Mouse (Mus musculus) neural tube, embryonic 14.5 days (tissue): Measurements from ENCODE around the gene Sh3glb1. TPM values are rescaled to one million over a fixed set of nuclear protein-coding genes. Genes with fewer than 3 reads are reported as not detected.

ENCODE experiments used
- ATAC-seq: fragments of 200-750 bp; cut with Nextera tagmentation; 2 replicates; pipeline ENCODE4 v1.8.0; 2017; ENCODE audit warnings: low read depth, mild to moderate bottlenecking, moderate TSS enrichment, moderate library complexity
- H3K27ac ChIP-seq: fragments of 300-500 bp; sonication (generic); 2 replicates; pipeline ENCODE4 v1.5.1; 2014; ENCODE audit warnings: low read depth, mild to moderate bottlenecking, control low read depth, low read length, moderate library complexity, mixed read lengths
- H3K27me3 ChIP-seq: fragments of 300-500 bp; sonication (generic); 2 replicates; pipeline ENCODE4 v1.6.1; 2014; ENCODE audit warnings: low read length; ENCODE audit not compliant: control insufficient read depth, insufficient read depth
- H3K36me3 ChIP-seq: fragments of 300-500 bp; sonication (generic); 2 replicates; pipeline ENCODE4 v1.6.1; 2014; ENCODE audit warnings: low read length, mixed read lengths; ENCODE audit not compliant: control insufficient read depth, insufficient read depth
- H3K4me1 ChIP-seq: fragments of 300-500 bp; sonication (generic); 2 replicates; pipeline ENCODE4 v1.6.1; 2014; ENCODE audit warnings: low read length; ENCODE audit not compliant: control insufficient read depth, insufficient read depth
- H3K4me2 ChIP-seq: fragments of 300-500 bp; sonication (generic); 2 replicates; pipeline ENCODE4 v1.6.1; 2014; ENCODE audit warnings: mild to moderate bottlenecking, low read depth, low read length, control low read depth
- H3K4me3 ChIP-seq: fragments of 300-500 bp; sonication (generic); 2 replicates; pipeline ENCODE4 v1.5.1; 2014; ENCODE audit warnings: low read depth, low read length, control low read depth, mixed read lengths
- H3K9ac ChIP-seq: fragments of 300-500 bp; sonication (generic); replicated peaks from 2 replicates; pipeline ENCODE4 v1.6.1; 2014; ENCODE audit warnings: low read depth, mild to moderate bottlenecking, control low read depth, low read length, mixed read lengths
- H3K9me3 ChIP-seq: fragments of 300-500 bp; sonication (generic); 2 replicates; pipeline ENCODE4 v1.6.1; 2016; ENCODE audit warnings: low read length; ENCODE audit not compliant: control insufficient read depth
- WGBS: fragments of 180-500 bp; shearing (Covaris S2); extraction: QIAGEN DNeasy Blood & Tissue Kit; methylation state at CpG from one replicate; pipeline ENCODE4 v1.1.7; 2014; 5-methylcytosine and 5-hydroxymethylcytosine counted together
- polyA plus RNA-seq: library from polyadenylated mRNA; unstranded; fragments of >200 nt; fragmentation: Nextera tagmentation; extraction: Ambion mirVana; gene quantifications from 2 replicates; pipeline ENCODE4 v1.2.1, GENCODE M21; 2014

The Sh3glb1 gene
- polyA plus RNA-seq, 1 experiment from 2014 or later = 122 TPM

DNA sequence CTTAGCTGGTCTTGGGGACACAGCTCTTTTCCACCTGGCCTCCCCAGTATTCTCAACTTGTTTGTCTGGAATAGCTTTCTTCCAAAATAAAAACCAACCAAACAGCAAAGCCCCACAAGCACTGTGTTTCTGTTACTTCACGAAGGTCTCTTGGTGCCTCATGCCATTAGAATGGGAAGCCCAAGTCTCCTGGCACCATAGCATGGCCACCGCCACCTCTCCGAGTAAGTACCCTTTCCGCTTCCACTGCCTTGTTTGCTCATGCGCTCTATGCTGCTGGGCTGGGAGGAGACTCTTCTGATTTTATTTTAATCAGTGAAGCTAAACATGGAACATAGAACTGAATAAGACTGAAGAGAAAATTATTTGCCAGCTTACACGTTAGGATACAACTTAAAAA, 2.3 kb downstream of the Sh3glb1 start:
- WGBS = 78% methylated on average over 6 of the region's 6 CpGs
- H3K9ac ChIP-seq = no peak overlapping the region
- no peaks in the 10 kb centered on the region; the same call in 1 of the 2 replicates for H3K27me3 ChIP-seq
- no peak overlapping the region for H3K27ac ChIP-seq
- ATAC-seq = no peak
- peak overlapping the region; percentile 18; the same call in 1 of the 2 replicates for H3K4me2 ChIP-seq
- no peaks in the 10 kb centered on the region for H3K36me3 ChIP-seq
- peaks cover 25% of the 10 kb centered on the region for H3K4me1 ChIP-seq
- H3K9me3 ChIP-seq = no peaks in the 10 kb centered on the region
- H3K4me3 ChIP-seq = no peak overlapping the region; the same call in 1 of the 2 replicates

DNA sequence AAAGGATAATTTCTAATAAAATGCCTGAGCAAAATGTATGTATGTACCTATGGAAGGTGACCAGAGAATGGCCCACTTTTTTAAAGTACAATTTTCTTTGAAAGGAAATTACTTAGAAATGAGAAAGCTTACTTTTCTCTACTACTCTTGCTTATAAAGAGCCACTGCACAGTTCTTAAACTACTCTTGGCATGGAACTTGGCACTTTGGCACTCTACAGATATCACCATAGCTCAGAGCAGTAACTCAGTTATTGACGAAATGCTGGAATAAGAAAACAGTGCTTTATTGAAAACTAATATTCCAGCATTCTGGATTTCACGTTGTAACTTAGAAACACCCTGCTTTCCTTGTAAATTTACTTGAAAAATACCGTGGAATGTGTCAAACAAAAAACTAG, 3.0 kb downstream of the Sh3glb1 start:
- no peaks in the 10 kb centered on the region; the same call in 1 of the 2 replicates for H3K27me3 ChIP-seq
- no peak overlapping the region for H3K9ac ChIP-seq
- no peaks in the 10 kb centered on the region for H3K9me3 ChIP-seq
- no peak overlapping the region for H3K4me3 ChIP-seq
- 82% methylated on average over 3 of the region's 3 CpGs for WGBS
- H3K4me2 ChIP-seq = no peak overlapping the region
- H3K4me1 ChIP-seq = peaks cover 25% of the 10 kb centered on the region
- ATAC-seq = no peak
- no peak overlapping the region for H3K27ac ChIP-seq
- H3K36me3 ChIP-seq = peaks cover 2% of the 10 kb centered on the region; the same call in 1 of the 2 replicates

DNA sequence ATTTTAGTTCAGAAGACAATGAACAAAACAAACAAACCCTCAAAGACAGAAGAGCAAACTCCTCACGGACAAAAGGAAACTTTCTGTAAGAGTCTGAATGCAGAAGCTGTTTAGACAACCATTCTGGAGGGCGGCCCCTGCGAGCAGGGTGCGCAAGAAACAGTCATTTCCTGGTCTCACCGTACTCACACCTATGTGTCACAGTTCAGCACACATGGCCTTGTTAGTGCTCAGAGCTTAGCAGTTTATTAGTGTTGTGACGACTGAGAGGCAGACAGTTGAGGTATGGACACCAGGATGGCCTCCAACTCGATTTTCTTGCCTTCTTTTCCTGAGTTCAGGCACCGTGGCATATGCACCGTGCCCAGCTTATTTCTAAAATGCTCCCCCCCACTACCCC, 4.2 kb downstream of the Sh3glb1 start:
- Histone ChIP-seq H3K4me2 (no peak overlapping the region), H3K4me3 (no peak overlapping the region), H3K4me1 (peaks cover 25% of the 10 kb centered on the region), H3K27me3 (no peaks in the 10 kb centered on the region; the same call in 1 of the 2 replicates), H3K9me3 (no peaks in the 10 kb centered on the region), H3K36me3 (peaks cover 8% of the 10 kb centered on the region), H3K27ac (no peak overlapping the region), H3K9ac (no peak overlapping the region)
- WGBS = 41% methylated on average over 9 of the region's 9 CpGs
- ATAC-seq = no peak

DNA sequence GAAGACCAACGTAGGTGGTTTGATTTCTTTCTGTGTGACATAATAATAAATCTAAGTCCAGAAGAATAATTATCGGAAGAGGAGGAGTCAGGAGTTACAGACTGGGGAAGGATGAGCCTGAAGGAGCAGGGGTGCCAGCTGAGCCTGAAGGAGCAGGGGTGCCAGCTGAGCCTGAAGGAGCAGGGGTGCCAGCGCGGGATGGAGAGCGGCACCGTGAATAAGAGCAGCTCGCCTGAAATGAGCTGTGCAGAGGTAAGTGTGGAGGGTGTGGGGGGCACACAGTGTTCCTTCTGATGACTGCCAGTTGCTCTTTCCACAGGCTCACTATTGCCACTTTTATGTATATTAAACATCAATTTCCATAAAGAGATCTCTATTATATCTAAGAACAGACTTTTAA, 5.1 kb downstream of the Sh3glb1 start:
- H3K27me3 ChIP-seq = no peaks in the 10 kb centered on the region; the same call in 1 of the 2 replicates
- no peaks in the 10 kb centered on the region for H3K9me3 ChIP-seq
- H3K9ac ChIP-seq = no peak overlapping the region
- no peak overlapping the region for H3K4me3 ChIP-seq
- H3K4me1 ChIP-seq = peaks cover 25% of the 10 kb centered on the region
- no peak overlapping the region for H3K4me2 ChIP-seq
- H3K27ac ChIP-seq = no peak overlapping the region
- ATAC-seq = no peak
- 44% methylated on average over 7 of the region's 7 CpGs for WGBS
- peaks cover 8% of the 10 kb centered on the region for H3K36me3 ChIP-seq

DNA sequence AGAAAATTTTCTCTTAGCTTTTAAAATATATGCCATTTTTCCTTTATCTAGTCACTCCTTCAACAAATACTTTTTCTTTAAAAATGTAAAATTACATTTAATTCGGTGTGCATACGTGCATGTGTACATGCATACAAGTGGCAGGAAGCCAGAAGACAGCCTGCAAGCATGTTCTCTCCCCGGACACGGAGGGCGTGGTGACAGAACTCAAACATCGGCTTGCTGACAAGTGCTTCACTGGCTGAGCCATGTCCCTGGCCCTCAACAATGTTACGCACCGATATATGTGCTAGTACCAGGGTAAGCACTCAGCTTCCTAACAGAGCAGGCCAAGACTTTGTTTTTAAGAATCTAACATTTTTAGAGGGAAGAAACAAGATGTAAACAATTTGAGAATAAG, 5.5 kb downstream of the Sh3glb1 start:
- Histone ChIP-seq H3K27me3 (no peaks in the 10 kb centered on the region; the same call in 1 of the 2 replicates), H3K9me3 (no peaks in the 10 kb centered on the region), H3K36me3 (peaks cover 8% of the 10 kb centered on the region), H3K4me1 (peaks cover 25% of the 10 kb centered on the region), H3K4me3 (no peak overlapping the region), H3K27ac (no peak overlapping the region), H3K9ac (no peak overlapping the region), H3K4me2 (no peak overlapping the region)
- no peak for ATAC-seq
- WGBS = 87% methylated on average over 8 of the region's 8 CpGs

DNA sequence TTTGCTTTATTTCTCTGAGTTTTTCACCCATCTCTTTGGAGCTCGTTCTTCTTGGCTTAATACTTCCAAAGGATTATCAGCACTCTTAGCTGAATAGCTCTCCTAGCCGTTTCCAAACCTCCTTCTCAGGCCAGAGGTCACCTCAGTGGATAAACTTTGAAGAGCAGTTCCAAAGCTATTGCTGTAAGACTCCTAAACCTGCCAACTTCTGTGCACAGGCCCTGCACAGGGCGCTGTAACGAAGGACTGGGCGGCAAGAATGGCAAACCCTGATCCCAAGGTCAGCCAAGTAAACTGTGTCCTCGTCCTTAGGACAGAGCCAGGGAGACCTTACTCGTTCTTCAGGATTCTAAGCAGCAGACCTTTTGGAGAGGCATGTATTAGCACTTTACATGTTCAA, 6.0 kb downstream of the Sh3glb1 start:
- no peak for ATAC-seq
- H3K9me3 ChIP-seq = no peaks in the 10 kb centered on the region
- H3K4me2 ChIP-seq = no peak overlapping the region
- H3K4me3 ChIP-seq = no peak overlapping the region
- H3K9ac ChIP-seq = no peak overlapping the region
- 78% methylated on average over 7 of the region's 7 CpGs for WGBS
- H3K27me3 ChIP-seq = no peaks in the 10 kb centered on the region
- peaks cover 25% of the 10 kb centered on the region for H3K4me1 ChIP-seq
- no peak overlapping the region for H3K27ac ChIP-seq
- peaks cover 10% of the 10 kb centered on the region for H3K36me3 ChIP-seq

DNA sequence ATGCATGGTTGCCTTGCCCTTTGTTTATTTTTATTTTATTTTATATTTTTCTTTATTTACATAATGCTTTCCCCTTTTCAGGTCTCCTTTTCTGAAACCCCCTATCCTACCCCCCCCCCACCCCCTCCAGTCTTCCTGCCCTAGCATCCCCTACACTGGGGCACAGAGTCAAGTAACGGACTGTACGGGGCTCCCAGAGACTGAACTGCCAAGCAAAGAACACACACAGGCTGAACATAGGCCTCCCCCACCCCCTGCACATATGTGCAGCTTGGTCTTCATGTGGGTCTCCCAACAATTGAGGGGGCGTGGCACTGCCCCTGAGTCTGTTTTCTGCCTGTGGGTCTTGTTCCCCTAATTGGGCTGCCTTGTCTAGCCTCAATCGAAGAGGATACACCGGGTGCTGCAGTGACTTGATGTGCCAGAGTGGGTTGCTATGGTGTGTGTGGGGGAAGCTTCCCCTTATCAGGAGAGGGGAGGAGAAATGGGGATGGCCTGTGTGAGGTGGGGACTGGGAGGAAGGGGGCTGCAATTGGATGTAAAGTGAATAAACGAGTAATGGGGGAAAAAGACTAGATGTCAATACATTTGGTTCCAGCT, 8.4 kb downstream of the Sh3glb1 start:
- Histone ChIP-seq H3K4me1 (peaks cover 7% of the 10 kb centered on the region; the same call in 1 of the 2 replicates), H3K4me2 (no peak overlapping the region), H3K9ac (no peak overlapping the region), H3K9me3 (no peaks in the 10 kb centered on the region), H3K36me3 (peaks cover 17% of the 10 kb centered on the region), H3K4me3 (no peak overlapping the region), H3K27me3 (no peaks in the 10 kb centered on the region), H3K27ac (no peak overlapping the region)
- no peak for ATAC-seq
- 78% methylated on average over 6 of the region's 6 CpGs for WGBS

DNA sequence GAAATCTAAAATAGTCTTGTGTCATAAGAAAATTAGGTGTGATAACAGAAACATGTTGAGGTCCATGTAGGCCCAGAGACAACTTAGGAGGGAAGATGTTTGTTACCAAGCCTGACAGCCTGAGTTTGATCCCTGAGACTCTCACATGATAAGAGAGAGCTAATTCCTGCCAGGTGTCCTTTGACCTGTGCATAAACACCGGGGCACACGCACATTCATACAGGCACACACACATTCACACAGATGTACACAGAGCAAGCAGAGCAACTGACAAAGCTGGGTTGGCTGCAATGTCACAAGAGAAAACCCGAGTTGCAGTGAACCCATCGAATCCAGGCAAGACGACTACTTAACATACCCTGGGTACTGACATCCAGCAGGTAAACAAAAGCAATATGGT, 11.5 kb downstream of the Sh3glb1 start:
- ATAC-seq = no peak
- Histone ChIP-seq H3K36me3 (peaks cover 24% of the 10 kb centered on the region), H3K27ac (no peak overlapping the region), H3K4me2 (no peak overlapping the region), H3K9ac (no peak overlapping the region), H3K27me3 (no peaks in the 10 kb centered on the region), H3K4me1 (no peaks in the 10 kb centered on the region), H3K4me3 (no peak overlapping the region), H3K9me3 (no peaks in the 10 kb centered on the region)
- WGBS = 89% methylated on average over 5 of the region's 5 CpGs

DNA sequence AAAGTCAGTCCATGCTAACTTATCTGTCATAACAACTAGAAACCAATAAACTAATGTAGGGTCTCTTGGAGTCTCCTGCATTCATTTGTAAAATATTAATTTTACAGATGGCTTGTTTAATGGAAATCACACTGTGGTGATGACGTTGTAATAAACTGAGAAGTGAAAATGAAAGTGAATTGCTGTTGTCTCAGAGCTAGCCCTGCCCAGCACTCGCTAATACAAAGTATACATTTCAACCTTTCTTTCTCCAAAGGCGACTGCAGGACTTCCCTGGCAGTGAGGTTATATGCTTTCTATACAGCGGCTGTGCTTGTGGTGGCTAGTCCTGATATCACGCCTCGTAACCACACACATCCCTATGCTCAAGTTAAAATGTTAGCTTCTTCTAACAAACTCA, 16.2 kb downstream of the Sh3glb1 start:
- 90% methylated on average over 6 of the region's 6 CpGs for WGBS

More for the DNA sequence above, 16.2 kb downstream of the Sh3glb1 start:
- no peaks in the 10 kb centered on the region for H3K27me3 ChIP-seq
- no peak overlapping the region for H3K4me2 ChIP-seq
- peaks cover 32% of the 10 kb centered on the region for H3K36me3 ChIP-seq
- H3K9me3 ChIP-seq = no peaks in the 10 kb centered on the region
- H3K9ac ChIP-seq = no peak overlapping the region
- no peaks in the 10 kb centered on the region for H3K4me1 ChIP-seq
- H3K4me3 ChIP-seq = no peak overlapping the region
- no peak overlapping the region for H3K27ac ChIP-seq
- ATAC-seq = no peak
